Mouse (Mus musculus): ENCODE measurements around the gene Rilpl1. TPM values are rescaled to one million over a fixed set of nuclear protein-coding genes. Genes with fewer than 3 reads are reported as not detected.

Gene Rilpl1
- polyA plus RNA-seq, 1 experiment, result 6.2 TPM

- Histone ChIP-seq H3K4me1 (ENCODE audit: control insufficient read depth, insufficient read depth, low read length) (peaks cover 13% of the 10 kb centered on the region), H3K4me3 (replicated peaks; ENCODE audit: control insufficient read depth, low read depth, low read length) (no peak overlapping the region), H3K27ac (ENCODE audit: control insufficient read depth, insufficient read depth, low read depth, low read length, poor library complexity) (no peak overlapping the region)
- TF ChIP-seq CTCF (IDR thresholded peaks at IDR 0.05; ENCODE audit: control insufficient read depth, insufficient read depth, low read length), result no peak
- no peak for TF ChIP-seq POLR2A (IDR thresholded peaks at IDR 0.05; ENCODE audit: borderline replicate concordance, control insufficient read depth, low read depth, low read length)
- WGBS, result 87% methylated on average over 7 of the region's 7 CpGs
Observed at GRCm38 (mm10) chr5:124495547-124495946, 35.6 kb downstream of the Rilpl1 start.

DNA sequence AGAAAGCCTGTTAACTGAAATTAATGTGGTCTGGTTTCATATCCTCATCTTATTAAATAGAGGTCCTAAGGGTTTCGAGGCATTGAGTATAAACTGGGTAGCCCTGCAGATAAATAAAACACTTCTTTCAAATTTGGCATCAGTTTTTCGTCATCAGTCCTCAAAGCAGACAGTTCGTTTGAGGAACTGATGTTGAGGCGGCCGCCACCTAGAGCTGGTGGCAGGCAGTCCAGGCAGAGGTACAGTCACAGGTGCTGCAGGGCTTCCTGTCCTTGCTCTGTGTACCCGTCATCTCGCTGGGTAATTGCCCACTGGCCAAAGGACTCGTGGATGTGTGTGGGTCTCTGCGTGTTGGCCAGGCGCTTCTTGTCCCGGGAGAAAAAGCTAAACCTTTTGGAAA, 37.7 kb downstream of the Rilpl1 start:
- TF ChIP-seq POLR2A (IDR thresholded peaks at IDR 0.05; ENCODE audit: borderline replicate concordance, control insufficient read depth, low read depth, low read length) (no peak), CTCF (IDR thresholded peaks at IDR 0.05; ENCODE audit: control insufficient read depth, insufficient read depth, low read length) (peak; percentile 56)
- 32% methylated on average over 11 of the region's 11 CpGs for WGBS
- no peak overlapping the region for H3K27ac ChIP-seq (ENCODE audit: control insufficient read depth, insufficient read depth, low read depth, low read length, poor library complexity)
- H3K4me3 ChIP-seq (replicated peaks; ENCODE audit: control insufficient read depth, low read depth, low read length), result no peak overlapping the region
- peaks cover 11% of the 10 kb centered on the region for H3K4me1 ChIP-seq (ENCODE audit: control insufficient read depth, insufficient read depth, low read length)

- Histone ChIP-seq H3K27ac (ENCODE audit: control insufficient read depth, insufficient read depth, low read depth, low read length, poor library complexity) (no peak overlapping the region), H3K4me1 (ENCODE audit: control insufficient read depth, insufficient read depth, low read length) (peaks cover 6% of the 10 kb centered on the region), H3K4me3 (replicated peaks; ENCODE audit: control insufficient read depth, low read depth, low read length) (no peak overlapping the region)
- TF ChIP-seq CTCF (IDR thresholded peaks at IDR 0.05; ENCODE audit: control insufficient read depth, insufficient read depth, low read length) (no peak), POLR2A (IDR thresholded peaks at IDR 0.05; ENCODE audit: borderline replicate concordance, control insufficient read depth, low read depth, low read length) (no peak)
- 48% methylated on average over 4 of the region's 4 CpGs for whole genome bisulfite sequencing
Observed at GRCm38 (mm10) chr5:124492618-124493017, 38.6 kb downstream of the Rilpl1 start.

GRCm38 (mm10) chr5:124491732-124492131, 39.5 kb downstream of the Rilpl1 start:
- Histone ChIP-seq H3K4me1 (ENCODE audit: control insufficient read depth, insufficient read depth, low read length) (peaks cover 5% of the 10 kb centered on the region), H3K4me3 (replicated peaks; ENCODE audit: control insufficient read depth, low read depth, low read length) (no peak overlapping the region), H3K27ac (ENCODE audit: control insufficient read depth, insufficient read depth, low read depth, low read length, poor library complexity) (no peak overlapping the region)
- 91% methylated on average over 4 of the region's 4 CpGs for WGBS
- TF ChIP-seq CTCF (IDR thresholded peaks at IDR 0.05; ENCODE audit: control insufficient read depth, insufficient read depth, low read length) (no peak), POLR2A (IDR thresholded peaks at IDR 0.05; ENCODE audit: borderline replicate concordance, control insufficient read depth, low read depth, low read length) (no peak)

DNA sequence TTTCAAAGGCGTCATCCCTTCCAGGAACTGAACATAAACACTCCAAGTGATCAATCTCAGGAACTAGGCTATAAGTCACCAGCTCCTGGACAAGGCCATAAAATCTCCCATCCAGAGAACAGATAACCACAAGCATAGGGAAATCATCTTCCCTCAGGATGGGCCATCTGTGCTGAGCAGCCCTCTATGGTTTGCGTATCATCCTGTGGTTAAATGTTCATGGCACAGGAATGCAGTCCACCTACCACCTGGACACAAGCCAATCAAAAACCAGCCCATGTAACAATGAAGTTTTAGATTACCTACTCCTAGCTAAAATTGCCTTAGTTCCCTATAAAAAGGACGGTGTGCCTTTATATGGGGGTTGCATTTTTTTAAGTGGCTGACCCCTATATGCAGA, 42.3 kb downstream of the Rilpl1 start:
- H3K4me1 ChIP-seq (ENCODE audit: control insufficient read depth, insufficient read depth, low read length), result peaks cover 5% of the 10 kb centered on the region
- no peak overlapping the region for H3K27ac ChIP-seq (ENCODE audit: control insufficient read depth, insufficient read depth, low read depth, low read length, poor library complexity)
- WGBS, result 84% methylated on average over 3 of the region's 3 CpGs
- no peak overlapping the region for H3K4me3 ChIP-seq (replicated peaks; ENCODE audit: control insufficient read depth, low read depth, low read length)
- TF ChIP-seq CTCF (IDR thresholded peaks at IDR 0.05; ENCODE audit: control insufficient read depth, insufficient read depth, low read length) (no peak), POLR2A (IDR thresholded peaks at IDR 0.05; ENCODE audit: borderline replicate concordance, control insufficient read depth, low read depth, low read length) (no peak)

GRCm38 (mm10) chr5:124485654-124486053, 45.5 kb downstream of the Rilpl1 start:
- 86% methylated on average over 5 of the region's 5 CpGs for WGBS
- H3K27ac ChIP-seq (ENCODE audit: control insufficient read depth, insufficient read depth, low read depth, low read length, poor library complexity), result no peak overlapping the region
- TF ChIP-seq POLR2A (IDR thresholded peaks at IDR 0.05; ENCODE audit: borderline replicate concordance, control insufficient read depth, low read depth, low read length) (no peak), CTCF (IDR thresholded peaks at IDR 0.05; ENCODE audit: control insufficient read depth, insufficient read depth, low read length) (no peak)
- H3K4me3 ChIP-seq (replicated peaks; ENCODE audit: control insufficient read depth, low read depth, low read length), result no peak overlapping the region
- H3K4me1 ChIP-seq (ENCODE audit: control insufficient read depth, insufficient read depth, low read length), result no peaks in the 10 kb centered on the region

- no peak for TF ChIP-seq CTCF (IDR thresholded peaks at IDR 0.05; ENCODE audit: control insufficient read depth, insufficient read depth, low read length)
- TF ChIP-seq POLR2A (IDR thresholded peaks at IDR 0.05; ENCODE audit: borderline replicate concordance, control insufficient read depth, low read depth, low read length), result no peak
- Histone ChIP-seq H3K27ac (ENCODE audit: control insufficient read depth, insufficient read depth, low read depth, low read length, poor library complexity) (peak overlapping the region; percentile 98), H3K4me3 (replicated peaks; ENCODE audit: control insufficient read depth, low read depth, low read length) (peak overlapping the region; percentile 90), H3K4me1 (ENCODE audit: control insufficient read depth, insufficient read depth, low read length) (no peaks in the 10 kb centered on the region; the same call in 1 of the 2 replicates)
- WGBS, result 6% methylated on average over 15 of the region's 15 CpGs
Observed at GRCm38 (mm10) chr5:124483655-124484396, 47.4 kb downstream of the Rilpl1 start.

- peak within 1 kb of the TSS; percentile 90 for H3K4me3 ChIP-seq (replicated peaks; ENCODE audit: control insufficient read depth, low read depth, low read length)
- peak within 1 kb of the TSS; percentile 98 for H3K27ac ChIP-seq (ENCODE audit: control insufficient read depth, insufficient read depth, low read depth, low read length, poor library complexity)
- 0 out of 2 replicates have a peak, but pooled peaks have one; percentile 2 for TF ChIP-seq CTCF (IDR thresholded peaks at IDR 0.05; ENCODE audit: control insufficient read depth, insufficient read depth, low read length)
- TF ChIP-seq POLR2A (IDR thresholded peaks at IDR 0.05; ENCODE audit: borderline replicate concordance, control insufficient read depth, low read depth, low read length), result peak; percentile 85
- H3K4me1 ChIP-seq (ENCODE audit: control insufficient read depth, insufficient read depth, low read length), result no peaks in the 10 kb centered on the region; the same call in 1 of the 2 replicates
- WGBS, result under 1% methylated on average over 48 of the region's 48 CpGs
Observed at GRCm38 (mm10) chr5:124482966-124483654, 48.1 kb downstream of the Rilpl1 start, which contains the start of gene Snrnp35. Gene Snrnp35 (plus strand): TSS chr5:124483134.
